Mouse (Mus musculus): ENCODE data around the gene Gm9837.
A peak's percentile ranks its signal among the peaks of the same experiment; 100 is the strongest.

The Gm9837 gene

DNA sequence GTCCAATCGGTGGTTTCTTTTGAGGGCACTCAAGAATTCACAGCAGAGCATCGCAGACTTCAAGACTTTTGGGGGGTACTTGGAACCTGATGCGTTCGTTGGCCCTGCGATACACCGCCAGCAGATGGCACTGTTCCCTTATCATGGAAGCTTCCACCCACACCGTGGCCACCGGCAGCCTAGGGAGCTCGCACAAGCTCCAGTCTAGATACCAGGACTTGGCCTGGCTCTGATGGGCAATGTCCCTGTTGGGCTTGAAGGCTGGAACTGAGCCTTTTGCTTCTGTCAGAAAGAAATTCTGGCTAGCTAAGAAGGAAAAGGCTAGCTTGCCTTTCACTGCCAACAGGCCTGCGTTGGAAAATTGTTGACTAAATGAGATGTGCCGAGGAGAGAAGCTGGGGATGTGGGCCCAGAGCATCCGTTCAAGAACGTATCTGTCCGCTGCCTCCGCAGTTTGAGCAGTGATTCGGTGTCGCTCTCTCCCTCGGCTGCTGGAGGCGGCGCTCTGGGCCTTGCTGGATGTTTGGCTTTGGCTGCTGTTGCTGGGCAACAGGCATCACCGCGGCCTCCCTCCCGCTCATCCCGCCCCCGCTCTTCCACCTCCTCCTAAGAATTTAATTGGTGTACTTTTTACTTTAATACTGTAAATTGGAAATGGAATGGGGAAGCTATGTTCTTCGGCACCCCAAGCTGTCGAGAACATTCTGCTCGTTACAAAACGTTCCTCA, at the start of gene Gm9837:
TSS of gene Gm9837 (minus strand) at position 512 of the 728 bp plus-strand sequence.
- peak; percentile 73 for ATAC-seq (ENCODE audit: low TSS enrichment)

DNA sequence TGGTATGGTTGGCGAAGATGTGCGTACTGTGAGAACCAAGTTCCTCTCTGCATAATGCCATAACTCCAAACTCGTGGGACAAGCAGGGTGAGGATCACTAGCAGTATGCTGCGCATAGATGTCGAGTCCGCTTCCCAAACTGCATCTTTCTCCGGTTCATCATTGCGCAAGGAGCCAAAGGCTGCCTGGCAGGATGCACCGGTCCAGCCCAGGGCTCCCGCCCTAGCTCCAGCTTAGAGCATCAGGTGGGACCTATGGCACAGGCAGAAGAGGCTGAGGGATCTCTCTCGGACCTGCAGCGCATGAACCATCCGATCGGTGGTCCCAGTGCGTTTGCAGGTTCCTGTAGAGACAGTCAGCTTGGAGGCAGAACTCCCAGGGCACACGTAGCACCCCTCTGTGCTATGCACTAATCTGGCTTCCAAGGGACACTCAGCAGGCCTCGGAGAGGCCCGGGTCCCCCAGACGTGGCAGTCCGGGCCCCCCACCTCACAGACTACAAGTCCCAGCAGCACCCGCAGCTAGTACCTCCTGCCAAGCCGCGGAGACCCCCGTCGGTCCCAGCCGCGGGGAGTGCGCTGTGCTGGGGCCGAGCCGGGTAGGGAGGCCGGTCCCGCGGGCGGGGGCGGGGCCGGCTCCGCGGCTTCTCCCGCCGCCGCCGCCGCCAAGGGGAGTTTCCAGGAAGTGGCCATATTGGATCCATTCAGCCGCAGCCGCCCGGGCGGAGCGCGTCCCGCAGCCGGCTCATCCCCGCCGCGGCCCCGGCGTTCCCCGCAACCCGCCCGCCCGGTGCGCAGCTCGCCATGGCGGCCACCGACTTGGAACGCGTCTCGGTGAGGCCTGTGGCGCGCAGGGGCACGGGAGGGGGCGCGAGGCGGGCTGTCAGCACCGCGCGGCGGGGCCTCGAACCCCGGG, 49.2 kb upstream of the Gm9837 start, which contains the start of gene Sept8:
TSS of gene Sept8 (plus strand) at position 51 of the 915 bp plus-strand sequence.
- peak; percentile 36 for ATAC-seq (ENCODE audit: low TSS enrichment)

DNA sequence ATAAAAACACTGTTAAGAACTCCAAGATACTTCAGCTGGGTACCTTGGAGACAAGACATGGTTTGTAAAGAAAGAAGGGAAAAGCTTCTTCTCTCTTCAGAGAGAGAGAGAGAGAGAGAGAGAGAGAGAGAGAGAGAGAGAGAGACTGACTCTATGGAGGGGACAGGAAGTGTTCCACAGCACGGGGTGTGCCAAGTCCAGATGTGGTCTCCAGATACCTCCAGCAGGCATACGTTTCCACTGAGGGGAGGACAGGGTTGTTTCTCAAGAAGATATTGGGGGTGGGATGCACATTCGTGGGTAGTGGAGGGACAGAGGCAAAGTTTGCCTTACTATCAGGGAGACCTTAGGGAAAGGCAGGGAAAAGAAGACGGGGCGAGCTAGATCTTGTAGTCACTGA, 48.5 kb upstream of the Gm9837 start:
- ATAC-seq (ENCODE audit: low TSS enrichment), result no peak

DNA sequence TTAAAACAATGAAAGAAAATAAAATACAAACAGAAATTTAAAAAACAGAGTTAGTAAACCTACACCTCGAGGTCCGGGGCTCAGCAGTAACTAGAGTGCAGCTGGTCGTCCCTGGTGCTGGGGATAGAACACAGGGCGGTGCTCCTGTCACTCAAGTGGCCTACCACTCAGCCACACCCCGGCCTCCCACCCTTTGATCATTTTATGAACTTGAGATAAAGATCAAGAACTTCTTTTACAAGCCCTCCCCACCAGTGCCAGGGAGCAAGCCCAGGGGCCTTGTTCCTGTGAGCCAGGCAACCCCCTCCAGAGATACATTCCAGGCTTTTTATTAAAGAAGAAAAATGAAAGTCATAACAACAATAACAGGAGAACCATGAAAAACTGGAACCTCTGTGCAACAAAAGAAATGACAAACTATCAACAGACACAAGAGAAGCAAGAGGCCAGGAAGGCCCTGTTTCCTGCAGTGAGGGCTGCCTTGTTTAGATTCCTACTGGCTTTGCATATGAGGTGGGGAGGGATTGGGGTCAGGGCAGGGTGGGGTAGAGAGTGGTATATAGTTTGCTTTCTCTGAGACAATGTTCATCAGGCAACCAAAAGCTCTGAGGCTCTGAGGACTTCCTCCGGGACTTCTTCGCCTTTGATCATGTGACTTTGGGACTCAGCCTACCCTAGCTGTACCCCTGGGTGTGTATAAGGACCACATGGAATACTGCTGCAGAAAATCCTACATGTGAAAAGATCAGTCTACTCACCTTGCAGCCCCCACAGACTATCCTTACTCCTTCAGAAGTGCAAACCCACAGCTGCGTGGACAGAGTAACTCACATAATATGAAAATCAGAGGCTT, 46.7 kb upstream of the Gm9837 start:
- ATAC-seq (ENCODE audit: low TSS enrichment), result no peak

- no peak for ATAC-seq (ENCODE audit: low TSS enrichment)
Observed at GRCm38 (mm10) chr11:53510351-53510750, 40.1 kb upstream of the Gm9837 start.

DNA sequence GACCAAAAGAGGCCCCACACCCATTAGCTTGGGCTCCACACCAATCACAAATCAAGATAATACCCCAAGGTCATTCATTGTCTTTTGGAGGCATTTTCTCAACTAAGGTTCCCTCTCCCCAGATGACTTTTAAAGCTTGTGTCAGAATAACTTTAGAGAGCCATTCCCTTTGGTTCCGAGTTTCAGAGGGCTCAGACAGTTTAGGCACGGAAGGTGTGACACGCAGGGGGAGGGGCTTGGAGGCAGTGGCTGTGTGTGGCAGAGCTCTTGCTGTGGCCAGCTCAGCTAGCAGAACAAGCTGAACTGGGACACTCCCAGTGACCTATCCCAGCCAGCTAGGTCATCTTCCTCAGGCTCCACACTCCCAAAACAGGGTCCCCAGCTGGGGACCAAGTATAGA, 38.3 kb upstream of the Gm9837 start:
- no peak for ATAC-seq (ENCODE audit: low TSS enrichment)

DNA sequence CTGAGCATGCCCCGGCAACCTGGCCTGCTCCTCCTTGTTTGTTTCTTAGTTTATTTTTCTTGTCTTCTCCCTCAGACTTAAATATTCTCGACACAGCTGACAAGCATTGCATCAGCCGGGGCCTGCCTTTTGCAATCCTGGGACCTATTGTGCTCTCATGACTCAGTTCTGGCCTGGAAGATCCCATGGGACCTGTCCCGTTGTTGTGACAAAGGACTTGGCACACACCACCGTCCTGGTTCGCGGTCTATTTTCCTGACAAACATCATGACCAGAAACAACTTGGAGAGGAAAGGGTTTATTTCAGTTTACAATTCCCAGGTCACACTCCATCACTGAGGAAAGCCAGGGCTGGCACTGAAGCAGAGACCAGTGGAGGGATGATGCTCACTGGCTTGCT, 37.9 kb upstream of the Gm9837 start:
- ATAC-seq (ENCODE audit: low TSS enrichment), result no peak

DNA sequence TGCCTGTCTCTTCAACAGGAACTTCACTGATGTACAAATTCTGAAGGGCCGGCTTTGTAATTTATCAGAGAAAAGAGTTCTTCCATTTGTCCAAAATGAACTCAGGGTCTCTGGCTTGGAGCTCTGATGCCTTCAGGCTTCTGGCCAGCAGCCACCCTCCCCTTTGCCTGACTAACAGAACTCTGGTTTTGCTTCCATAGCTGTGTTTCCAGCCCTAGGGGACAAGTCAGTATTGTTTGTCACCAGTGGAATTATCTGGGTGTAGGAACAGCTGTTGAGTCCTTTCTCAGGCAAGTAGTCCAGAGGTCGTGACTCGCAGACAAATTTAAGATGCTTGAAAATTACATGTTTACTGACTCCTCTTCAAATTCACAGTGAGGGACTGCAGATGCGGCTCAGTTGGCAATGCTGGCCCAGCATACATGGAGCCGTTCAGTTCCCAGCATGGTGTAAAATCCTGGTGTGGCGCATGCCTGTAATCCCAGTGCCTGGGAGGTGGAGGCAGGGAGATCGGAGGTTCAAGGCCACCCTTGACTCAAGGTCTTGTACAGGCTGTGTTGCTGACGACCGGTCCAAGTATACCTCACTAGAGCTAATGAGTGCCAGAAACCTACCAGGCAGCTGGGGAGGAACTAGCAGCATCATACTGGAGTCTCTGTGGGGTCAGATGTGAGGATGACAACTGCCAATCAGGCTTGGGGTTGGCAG, 37.0 kb upstream of the Gm9837 start:
- no peak for ATAC-seq (ENCODE audit: low TSS enrichment)

- no peak for ATAC-seq (ENCODE audit: low TSS enrichment)
Observed at GRCm38 (mm10) chr11:53505026-53505663, 34.9 kb upstream of the Gm9837 start.

DNA sequence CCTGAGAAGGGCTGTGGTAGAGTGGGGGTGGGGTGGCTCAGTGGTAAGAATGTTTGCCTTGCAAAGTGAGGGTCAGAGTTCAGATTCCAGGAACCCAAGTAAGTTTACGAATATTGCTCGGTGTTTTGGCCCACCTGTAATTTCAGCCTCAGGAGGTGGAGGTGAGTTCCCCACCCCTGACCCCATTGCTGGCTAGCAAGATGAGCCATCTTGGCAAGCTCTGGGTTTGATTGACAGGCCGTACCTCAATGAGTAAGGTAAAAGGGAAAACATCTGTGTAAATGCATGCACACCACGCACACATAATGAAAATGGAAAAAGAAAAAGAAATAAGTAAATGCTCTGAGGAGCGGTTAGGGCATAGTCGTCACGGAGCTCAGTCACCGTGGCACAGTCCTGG, 34.1 kb upstream of the Gm9837 start:
- ATAC-seq (ENCODE audit: low TSS enrichment), result no peak

- no peak for ATAC-seq (ENCODE audit: low TSS enrichment)
Observed at GRCm38 (mm10) chr11:53503738-53504137, 33.5 kb upstream of the Gm9837 start.

- ATAC-seq (ENCODE audit: low TSS enrichment), result peak; percentile 92
Observed at GRCm38 (mm10) chr11:53502039-53502765, 31.9 kb upstream of the Gm9837 start.

GRCm38 (mm10) chr11:53500569-53500968, 30.3 kb upstream of the Gm9837 start:
- ATAC-seq (ENCODE audit: low TSS enrichment), result no peak

DNA sequence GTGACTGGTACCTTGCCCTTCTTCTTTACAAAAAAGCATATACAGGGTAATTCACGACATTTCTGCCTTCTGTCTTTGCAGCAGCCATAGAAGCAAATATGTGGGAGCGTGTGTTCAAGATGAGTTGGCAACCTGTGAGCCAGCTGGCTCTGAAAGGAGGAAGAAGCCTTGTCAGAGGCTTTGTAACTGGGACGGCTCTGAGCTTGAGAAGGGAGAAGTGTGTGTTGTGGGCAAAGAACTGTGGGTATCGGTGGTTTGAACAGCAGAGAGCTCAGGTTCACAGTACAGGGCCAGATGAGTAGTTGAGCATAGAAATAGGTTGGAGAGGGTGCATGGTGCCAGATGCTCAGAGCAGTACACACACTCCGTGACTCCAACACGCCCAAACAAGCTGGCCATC, 26.7 kb upstream of the Gm9837 start:
- peak; percentile 93 for ATAC-seq (ENCODE audit: low TSS enrichment)

DNA sequence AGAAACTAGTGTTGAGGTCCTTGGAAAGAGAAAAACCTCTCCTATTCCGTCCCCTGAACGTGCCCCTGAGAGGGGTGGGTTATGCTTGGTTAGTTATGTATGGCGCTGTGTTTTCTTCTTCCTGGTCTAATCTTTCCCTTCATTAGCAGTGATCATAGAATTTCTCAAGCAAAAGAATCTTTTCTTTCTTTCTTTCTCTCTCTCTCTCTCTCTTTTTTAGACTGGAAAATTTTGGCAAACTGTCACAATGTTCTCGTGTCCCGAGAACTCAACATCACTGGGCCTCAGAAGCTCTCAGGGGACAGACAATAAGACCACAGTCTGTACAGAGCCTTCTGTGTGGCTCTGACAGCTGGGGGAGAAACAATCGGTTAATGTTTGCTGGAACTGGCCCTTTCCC, 25.1 kb upstream of the Gm9837 start:
- ATAC-seq (ENCODE audit: low TSS enrichment), result no peak

- ATAC-seq (ENCODE audit: low TSS enrichment), result no peak
Observed at GRCm38 (mm10) chr11:53493243-53493955, 23.1 kb upstream of the Gm9837 start.

- ATAC-seq (ENCODE audit: low TSS enrichment), result no peak
Observed at GRCm38 (mm10) chr11:53491954-53492401, 21.7 kb upstream of the Gm9837 start.

- no peak for ATAC-seq (ENCODE audit: low TSS enrichment)
Observed at GRCm38 (mm10) chr11:53489421-53489820, 19.1 kb upstream of the Gm9837 start.

- no peak for ATAC-seq (ENCODE audit: low TSS enrichment)
Observed at GRCm38 (mm10) chr11:53489007-53489406, 18.7 kb upstream of the Gm9837 start.
